Mouse (Mus musculus) cerebellum, postnatal 10 days (tissue): ENCODE measurements around the gene Nfia.

Experiments
- DNase-seq, 2 experiments: peaks; one replicate each; pipeline ENCODE4 v3.0.0; 2021; ENCODE audit warnings: mixed read lengths in 2 of 2

Nfia gene

GRCm38 (mm10) chr4:97767025-97767424, 5.5 kb upstream of the Nfia start:
- DNase-seq: no peak

GRCm38 (mm10) chr4:97767516-97767915, 5.0 kb upstream of the Nfia start:
- no peak for DNase-seq

GRCm38 (mm10) chr4:97769861-97770260, 2.7 kb upstream of the Nfia start:
- DNase-seq: peak in 1 of 2 experiments; percentile 10

GRCm38 (mm10) chr4:97771426-97771825, 1.1 kb upstream of the Nfia start:
- DNase-seq: no peak

- peak; percentile 97 to 99 for DNase-seq
These were observed 450 bp upstream of the Nfia start for GRCm38 (mm10) chr4:97772084-97772484.

GRCm38 (mm10) chr4:97773110-97773593, 618 bp downstream of the Nfia start:
- DNase-seq: peak; percentile 97 to 98

- peak; percentile 4 to 24 for DNase-seq
These were observed 1.3 kb downstream of the Nfia start for GRCm38 (mm10) chr4:97773791-97774190.

GRCm38 (mm10) chr4:97774446-97774950, 2.0 kb downstream of the Nfia start:
- peak; percentile 50 to 52 for DNase-seq

- DNase-seq: peak; percentile 69 to 87
These were observed 2.5 kb downstream of the Nfia start for GRCm38 (mm10) chr4:97775059-97775458.

GRCm38 (mm10) chr4:97775494-97776265, 3.1 kb downstream of the Nfia start:
- DNase-seq: peak; percentile 50 to 59

GRCm38 (mm10) chr4:97776388-97777080, 4.0 kb downstream of the Nfia start:
- peak; percentile 48 to 60 for DNase-seq

GRCm38 (mm10) chr4:97777081-97777705, 4.7 kb downstream of the Nfia start:
- peak; percentile 76 to 80 for DNase-seq

GRCm38 (mm10) chr4:97777706-97778176, 5.2 kb downstream of the Nfia start, which contains the start of gene E130114P18Rik:
E130114P18Rik (minus strand) TSS chr4:97778078.
- peak; percentile 80 for DNase-seq

- DNase-seq: peak; percentile 64 to 68
These were observed 5.9 kb downstream of the Nfia start for GRCm38 (mm10) chr4:97778211-97779002.

GRCm38 (mm10) chr4:97779003-97779930, 6.7 kb downstream of the Nfia start:
- DNase-seq: peak in 1 of 2 experiments; percentile 52

- peak; percentile 40 to 61 for DNase-seq
These were observed 7.5 kb downstream of the Nfia start for GRCm38 (mm10) chr4:97780024-97780423.

GRCm38 (mm10) chr4:97780666-97781435, 8.3 kb downstream of the Nfia start:
- peak in 1 of 2 experiments; percentile 45 for DNase-seq

- DNase-seq: peak; percentile 42 to 61
These were observed 9.5 kb downstream of the Nfia start for GRCm38 (mm10) chr4:97782069-97782468.

GRCm38 (mm10) chr4:97782497-97782896, 10.0 kb downstream of the Nfia start:
- DNase-seq: peak; percentile 83 to 84
